Mouse (Mus musculus) midbrain, embryonic 11.5 days (tissue): ENCODE data around the gene Arel1. TPM values are rescaled to one million over a fixed set of nuclear protein-coding genes. Genes with fewer than 3 reads are reported as not detected.

ENCODE experiments used
- ATAC-seq: fragments of 200-750 bp; cut with Nextera tagmentation; 2 replicates; pipeline ENCODE4 v1.8.0; 2017; ENCODE audit warnings: moderate TSS enrichment, moderate library complexity; ENCODE audit not compliant: low FRiP score
- DNase-seq: peaks from one replicate; pipeline ENCODE4 v3.0.0; 2015; ENCODE audit warnings: low spot score; ENCODE audit errors: missing footprints
- H3K27ac ChIP-seq: fragments of 300-500 bp; sonication (generic); 2 replicates; pipeline ENCODE4 v1.5.1; 2014; ENCODE audit warnings: low read depth, low read length
- H3K27me3 ChIP-seq: fragments of 300-500 bp; sonication (generic); 2 replicates; pipeline ENCODE4 v1.6.1; 2014; ENCODE audit warnings: mild to moderate bottlenecking, low read length, moderate library complexity, mixed read lengths; ENCODE audit not compliant: control insufficient read depth, insufficient read depth
- H3K36me3 ChIP-seq: fragments of 300-500 bp; sonication (generic); 2 replicates; pipeline ENCODE4 v1.6.1; 2014; ENCODE audit warnings: mild to moderate bottlenecking, low read length, moderate library complexity, mixed read lengths; ENCODE audit not compliant: control insufficient read depth, insufficient read depth
- H3K4me1 ChIP-seq: fragments of 300-500 bp; sonication (generic); 2 replicates; pipeline ENCODE4 v1.6.1; 2014; ENCODE audit warnings: low read length; ENCODE audit not compliant: control insufficient read depth, insufficient read depth
- H3K4me2 ChIP-seq: fragments of 300-500 bp; sonication (generic); 2 replicates; pipeline ENCODE4 v1.6.1; 2014; ENCODE audit warnings: mild to moderate bottlenecking, moderate library complexity
- H3K4me3 ChIP-seq: fragments of 300-500 bp; sonication (generic); 2 replicates; pipeline ENCODE4 v1.5.1; 2014; ENCODE audit warnings: low read depth, low read length
- H3K9ac ChIP-seq: fragments of 300-500 bp; sonication (generic); 2 replicates; pipeline ENCODE4 v1.6.1; 2014; ENCODE audit warnings: low read length
- H3K9me3 ChIP-seq: fragments of 300-500 bp; sonication (generic); 2 replicates; pipeline ENCODE4 v1.6.1; 2016; ENCODE audit warnings: low read length; ENCODE audit not compliant: control insufficient read depth
- WGBS: fragments of 180-500 bp; shearing (Covaris S2); extraction: QIAGEN DNeasy Blood & Tissue Kit; methylation state at CpG from one replicate; pipeline ENCODE4 v1.1.7; 2014; 5-methylcytosine and 5-hydroxymethylcytosine counted together
- polyA plus RNA-seq: library from polyadenylated mRNA; unstranded; fragments of >200 nt; fragmentation: Nextera tagmentation; extraction: Ambion mirVana; gene quantifications from 2 replicates; pipeline ENCODE4 v1.2.1, GENCODE M21; 2014

Arel1 gene
- polyA plus RNA-seq, 1 experiment from 2014 or later: 24.3 TPM

DNA sequence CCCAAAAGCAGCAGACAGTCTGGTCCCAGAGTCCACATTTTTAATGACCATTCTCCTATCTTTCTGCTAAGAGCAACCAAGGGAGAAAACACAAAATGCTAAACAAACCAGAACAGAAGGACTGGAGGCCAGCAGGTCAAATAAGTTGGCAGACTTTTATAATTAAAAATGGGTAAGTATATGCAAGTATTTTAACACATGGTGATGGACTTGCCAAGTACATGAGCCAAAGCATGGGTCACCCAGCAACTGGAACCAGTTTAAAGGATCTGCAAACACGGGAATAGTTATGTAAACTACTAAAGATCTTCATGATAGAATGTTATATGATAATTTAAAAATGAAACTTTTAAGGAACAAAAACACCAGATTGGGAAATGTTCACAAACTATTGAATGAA is 18.3 kb downstream of the Arel1 start:
- Histone ChIP-seq H3K27ac (no peak overlapping the region), H3K4me3 (no peak overlapping the region), H3K36me3 (0 out of 2 replicates have a peak, but pooled peaks cover 4% of the 10 kb centered on the region), H3K9ac (no peak overlapping the region), H3K4me1 (no peaks in the 10 kb centered on the region), H3K9me3 (no peaks in the 10 kb centered on the region), H3K27me3 (no peaks in the 10 kb centered on the region), H3K4me2 (no peak overlapping the region)
- WGBS: 86% methylated on average over 1 of the region's 1 CpGs
- ATAC-seq (no peak), DNase-seq (no peak)

DNA sequence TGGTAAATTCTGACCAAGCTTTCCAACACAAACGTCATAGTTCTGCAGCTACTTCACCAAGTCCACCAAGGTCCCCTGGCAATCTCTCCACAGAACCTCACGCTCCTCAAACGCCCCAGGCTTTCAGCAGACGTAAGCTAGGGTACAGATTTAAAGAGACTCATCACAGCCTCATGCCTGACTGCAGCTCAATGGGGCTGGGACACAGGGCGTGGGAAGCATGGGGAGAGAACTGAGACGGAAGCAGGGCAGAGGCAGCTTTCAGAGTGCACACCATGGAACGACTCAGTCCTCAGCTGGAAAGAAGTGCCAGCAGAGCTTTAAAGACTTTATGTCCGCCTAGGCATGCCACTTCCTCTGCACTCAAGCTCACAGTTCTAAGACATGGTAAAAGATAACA is 19.2 kb downstream of the Arel1 start:
- ATAC-seq (no peak), DNase-seq (no peak)
- Histone ChIP-seq H3K9ac (no peak overlapping the region), H3K9me3 (no peaks in the 10 kb centered on the region), H3K27ac (no peak overlapping the region), H3K4me1 (no peaks in the 10 kb centered on the region), H3K36me3 (0 out of 2 replicates have a peak, but pooled peaks cover 4% of the 10 kb centered on the region), H3K4me3 (no peak overlapping the region), H3K4me2 (no peak overlapping the region), H3K27me3 (no peaks in the 10 kb centered on the region)
- 41% methylated on average over 8 of the region's 8 CpGs for whole genome bisulfite sequencing

DNA sequence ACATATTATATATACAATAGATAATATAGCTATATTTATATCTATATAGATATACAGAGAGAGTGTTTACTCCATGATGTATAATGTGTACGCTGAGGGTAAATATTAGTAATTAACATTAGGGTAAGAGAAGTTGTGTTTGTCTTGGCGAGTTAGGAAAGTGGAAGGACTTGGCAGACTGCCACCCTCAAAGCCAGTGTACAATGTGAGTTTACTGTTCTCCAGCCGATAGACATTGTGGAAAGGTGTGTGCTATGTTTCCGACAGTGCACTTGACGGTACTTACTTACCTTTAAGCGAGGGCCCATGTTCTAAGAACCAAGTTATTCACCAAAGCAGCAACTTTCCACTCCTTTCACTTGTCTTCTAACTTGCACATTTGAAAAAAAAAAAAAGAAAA is 19.9 kb downstream of the Arel1 start:
- Histone ChIP-seq H3K9ac (no peak overlapping the region), H3K4me1 (no peaks in the 10 kb centered on the region), H3K9me3 (no peaks in the 10 kb centered on the region), H3K4me3 (no peak overlapping the region), H3K4me2 (no peak overlapping the region), H3K27me3 (no peaks in the 10 kb centered on the region), H3K36me3 (0 out of 2 replicates have a peak, but pooled peaks cover 4% of the 10 kb centered on the region), H3K27ac (no peak overlapping the region)
- 95% methylated on average over 6 of the region's 6 CpGs for WGBS
- ATAC-seq: no peak
- DNase-seq: no peak

GRCm38 (mm10) chr12:84948584-84949285 is 22.0 kb downstream of the Arel1 start:
- H3K36me3 ChIP-seq: peaks cover 6% of the 10 kb centered on the region; the same call in 1 of the 2 replicates
- no peak overlapping the region for H3K4me2 ChIP-seq
- no peak for DNase-seq
- H3K4me1 ChIP-seq: no peaks in the 10 kb centered on the region
- WGBS: 94% methylated on average over 6 of the region's 6 CpGs
- no peak overlapping the region for H3K4me3 ChIP-seq
- H3K27me3 ChIP-seq: no peaks in the 10 kb centered on the region
- H3K9ac ChIP-seq: no peak overlapping the region
- no peaks in the 10 kb centered on the region for H3K9me3 ChIP-seq
- ATAC-seq: no peak
- no peak overlapping the region for H3K27ac ChIP-seq

DNA sequence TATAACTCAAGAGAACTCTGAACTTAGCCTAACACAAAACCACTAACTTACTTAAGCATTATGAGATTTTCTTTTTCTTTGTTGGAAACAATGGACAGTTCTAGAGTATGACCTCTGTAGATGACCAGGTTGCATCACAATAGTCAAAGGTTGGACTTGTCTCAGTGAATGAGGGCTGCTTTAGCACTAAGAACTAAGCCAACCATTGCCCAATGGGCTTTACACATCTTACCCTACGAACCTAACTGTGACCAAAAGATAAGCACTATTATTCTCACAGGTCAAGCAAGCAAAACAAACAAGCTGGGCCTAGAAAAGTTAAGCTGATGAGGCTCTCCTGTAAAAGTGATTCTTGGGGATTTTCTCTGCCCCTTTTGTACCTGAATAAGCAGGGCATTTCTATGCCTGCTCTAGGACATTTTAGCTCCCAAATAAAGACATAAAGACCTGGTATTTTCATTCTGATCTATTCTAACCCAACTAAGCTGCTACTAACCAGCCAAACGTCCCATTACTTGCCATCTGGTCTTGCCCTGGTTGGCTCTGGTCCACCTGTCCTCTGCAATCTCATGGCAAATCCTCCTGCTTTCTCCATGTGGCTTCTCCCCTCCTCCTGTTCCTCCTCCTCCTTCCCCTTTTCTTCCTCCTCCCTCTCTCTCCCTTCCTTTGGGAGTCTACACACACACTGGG is 22.7 kb downstream of the Arel1 start:
- Histone ChIP-seq H3K27ac (no peak overlapping the region), H3K9ac (no peak overlapping the region), H3K4me1 (no peaks in the 10 kb centered on the region), H3K4me3 (no peak overlapping the region), H3K36me3 (peaks cover 6% of the 10 kb centered on the region; the same call in 1 of the 2 replicates), H3K9me3 (no peaks in the 10 kb centered on the region), H3K27me3 (no peaks in the 10 kb centered on the region), H3K4me2 (no peak overlapping the region)
- DNase-seq (no peak), ATAC-seq (no peak)
- WGBS: 78% methylated on average over 2 of the region's 2 CpGs

DNA sequence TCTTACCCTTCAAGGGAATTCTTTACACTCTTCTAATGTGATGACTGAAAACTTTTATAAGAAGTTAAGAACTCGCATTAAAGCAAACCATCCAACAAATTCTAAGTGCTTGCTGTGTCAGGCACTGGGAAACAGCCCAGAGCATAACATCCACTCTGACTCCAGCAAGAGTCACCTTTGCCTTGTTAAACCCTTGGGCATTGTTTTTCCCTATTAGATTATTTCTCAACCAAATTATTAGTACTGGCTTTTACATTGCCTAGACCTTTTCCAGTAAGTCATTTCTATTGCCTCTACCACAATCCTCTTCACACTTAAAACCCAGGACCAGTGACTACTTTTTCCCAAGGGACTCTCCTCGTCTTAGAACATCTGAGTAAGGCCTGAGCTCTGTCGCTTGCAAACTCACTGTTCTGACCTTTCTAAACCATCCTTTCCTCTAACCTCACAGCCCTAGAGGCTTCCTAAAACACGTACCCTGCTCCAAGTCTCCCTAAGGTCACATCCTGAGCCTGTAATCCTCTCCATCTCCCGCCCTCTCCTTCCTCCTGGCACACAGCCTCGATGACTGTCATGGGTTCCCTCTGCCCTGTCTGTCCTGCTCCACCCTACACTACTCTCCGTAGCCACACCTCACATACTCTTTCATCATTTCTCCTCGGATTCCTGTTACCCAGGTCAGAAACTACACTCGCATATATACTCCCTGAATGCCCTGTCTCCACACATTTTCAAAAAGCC is 25.7 kb downstream of the Arel1 start:
- H3K9ac ChIP-seq: no peak overlapping the region
- no peak overlapping the region for H3K27ac ChIP-seq
- WGBS: 90% methylated on average over 9 of the region's 9 CpGs
- no peak overlapping the region for H3K4me3 ChIP-seq
- ATAC-seq (no peak), DNase-seq (no peak)
- H3K9me3 ChIP-seq: no peaks in the 10 kb centered on the region
- H3K27me3 ChIP-seq: no peaks in the 10 kb centered on the region
- H3K4me1 ChIP-seq: no peaks in the 10 kb centered on the region
- H3K36me3 ChIP-seq: peaks cover 6% of the 10 kb centered on the region; the same call in 1 of the 2 replicates
- H3K4me2 ChIP-seq: no peak overlapping the region

DNA sequence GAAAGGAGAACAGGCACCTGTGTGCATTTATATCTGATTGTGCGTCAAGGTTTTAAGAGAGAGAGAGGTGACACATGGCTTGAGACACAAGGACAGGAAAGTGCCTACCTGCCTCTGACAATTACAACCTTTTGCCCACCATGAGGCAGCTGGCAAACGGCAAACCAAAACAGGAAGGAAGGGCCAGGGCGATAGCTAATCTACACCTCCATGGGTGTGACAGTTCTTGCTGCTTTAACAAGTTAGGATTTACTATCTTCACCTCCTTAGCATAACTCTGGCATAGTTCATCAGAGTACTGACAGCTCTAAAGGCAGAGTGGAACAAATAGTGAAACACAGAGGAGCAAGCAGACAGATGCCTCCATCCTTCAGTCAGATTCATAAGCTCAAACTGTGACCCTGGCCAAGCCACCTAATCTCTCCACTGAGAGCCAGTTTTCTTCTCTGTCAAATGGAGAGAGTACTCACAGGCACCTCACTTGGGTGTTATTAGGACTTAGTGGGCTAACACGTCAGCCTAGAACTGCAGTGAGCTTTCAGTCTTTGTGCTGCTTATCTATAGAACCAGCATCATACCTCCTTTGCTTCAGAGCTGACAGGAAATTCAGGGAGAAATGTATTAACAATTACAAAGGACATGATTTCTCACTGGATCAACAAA is 26.4 kb downstream of the Arel1 start:
- no peak overlapping the region for H3K9ac ChIP-seq
- DNase-seq: no peak
- no peak overlapping the region for H3K27ac ChIP-seq
- H3K4me2 ChIP-seq: no peak overlapping the region
- 90% methylated on average over 4 of the region's 4 CpGs for WGBS
- no peak overlapping the region for H3K4me3 ChIP-seq
- H3K27me3 ChIP-seq: no peaks in the 10 kb centered on the region
- no peaks in the 10 kb centered on the region for H3K9me3 ChIP-seq
- peaks cover 4% of the 10 kb centered on the region; the same call in 1 of the 2 replicates for H3K36me3 ChIP-seq
- no peak for ATAC-seq
- H3K4me1 ChIP-seq: no peaks in the 10 kb centered on the region

DNA sequence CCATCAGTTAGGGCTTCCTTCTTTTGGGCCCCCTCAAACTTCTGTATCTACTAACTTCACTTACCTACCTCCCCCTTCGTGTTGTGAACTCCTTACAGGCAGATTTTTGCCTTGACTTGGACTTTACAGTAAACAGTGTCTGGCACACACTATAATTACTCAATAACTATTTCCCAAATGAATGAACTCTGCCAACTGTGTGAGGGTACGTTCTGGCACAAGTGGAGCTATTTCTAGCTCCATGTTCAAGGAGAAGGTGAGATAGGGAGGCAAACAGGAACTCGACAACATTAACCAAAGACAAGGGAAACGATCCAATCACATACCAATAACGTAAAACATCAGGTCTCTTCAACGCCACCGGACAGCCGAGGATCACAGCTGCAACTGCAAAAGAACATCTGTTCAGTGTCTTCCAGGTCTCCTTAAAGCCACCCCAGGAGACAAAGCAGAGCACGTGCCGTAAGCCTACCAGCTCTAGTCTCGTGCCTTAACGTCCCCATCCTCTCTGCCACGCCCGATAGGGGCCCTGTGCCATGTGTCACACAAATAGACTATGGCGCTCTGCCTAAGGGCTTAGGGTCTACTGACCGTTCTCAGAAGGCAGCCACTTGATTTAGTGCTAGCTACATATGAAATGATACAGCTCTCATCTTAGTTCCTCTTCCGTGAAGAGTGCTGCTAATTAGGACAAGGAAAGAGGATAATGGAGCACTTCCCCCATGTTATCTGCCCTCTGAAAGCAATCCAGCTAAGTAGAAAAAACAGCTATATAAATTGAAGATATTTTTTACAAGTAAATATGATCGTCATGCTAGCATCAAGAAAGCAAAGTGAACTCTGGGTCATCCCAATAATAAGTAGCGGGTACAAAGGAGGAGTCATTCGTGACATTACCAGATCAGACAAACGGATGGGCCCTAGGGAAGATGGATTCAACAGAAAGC is 27.4 kb downstream of the Arel1 start:
- no peak overlapping the region for H3K4me3 ChIP-seq
- DNase-seq: no peak
- no peak overlapping the region for H3K9ac ChIP-seq
- H3K36me3 ChIP-seq: peaks cover 4% of the 10 kb centered on the region; the same call in 1 of the 2 replicates
- no peak for ATAC-seq
- no peaks in the 10 kb centered on the region for H3K9me3 ChIP-seq
- H3K27me3 ChIP-seq: no peaks in the 10 kb centered on the region
- no peaks in the 10 kb centered on the region for H3K4me1 ChIP-seq
- 94% methylated on average over 21 of the region's 21 CpGs for WGBS
- no peak overlapping the region for H3K27ac ChIP-seq
- H3K4me2 ChIP-seq: no peak overlapping the region
